Mouse (Mus musculus): Measurements from ENCODE around the gene Tas1r3. TPM values are rescaled to one million over a fixed set of nuclear protein-coding genes. Genes with fewer than 3 reads are reported as not detected.

Tas1r3 gene
- polyA plus RNA-seq, 1 experiment = 0.14 TPM

GRCm38 (mm10) chr4:155838187-155839153, 24.7 kb downstream of the Tas1r3 start:
- TF ChIP-seq POLR2A (IDR thresholded peaks at IDR 0.05; ENCODE audit: low read depth, low read length) = peak; percentile 46
- TF ChIP-seq CTCF (IDR thresholded peaks at IDR 0.05; ENCODE audit: borderline replicate concordance, insufficient read depth, low read length) = no peak
- peak overlapping the region; percentile 100 for H3K27ac ChIP-seq (ENCODE audit: insufficient read depth, low read length)
- H3K4me3 ChIP-seq (ENCODE audit: insufficient read depth, low read length) = no peak overlapping the region
- peaks cover 10% of the 10 kb centered on the region for H3K4me1 ChIP-seq (ENCODE audit: control insufficient read depth, insufficient read depth, low read length)

GRCm38 (mm10) chr4:155837404-155838010, 25.7 kb downstream of the Tas1r3 start:
- TF ChIP-seq CTCF (IDR thresholded peaks at IDR 0.05; ENCODE audit: borderline replicate concordance, insufficient read depth, low read length) (no peak), POLR2A (IDR thresholded peaks at IDR 0.05; ENCODE audit: low read depth, low read length) (no peak; the same call in 1 of the 2 replicates)
- no peak overlapping the region for H3K4me3 ChIP-seq (ENCODE audit: insufficient read depth, low read length)
- peaks cover 13% of the 10 kb centered on the region for H3K4me1 ChIP-seq (ENCODE audit: control insufficient read depth, insufficient read depth, low read length)
- H3K27ac ChIP-seq (ENCODE audit: insufficient read depth, low read length) = peak overlapping the region; percentile 100

GRCm38 (mm10) chr4:155833836-155834235, 29.3 kb downstream of the Tas1r3 start:
- peak overlapping the region; percentile 76 for H3K27ac ChIP-seq (ENCODE audit: insufficient read depth, low read length)
- H3K4me3 ChIP-seq (ENCODE audit: insufficient read depth, low read length) = no peak overlapping the region
- peaks cover 11% of the 10 kb centered on the region for H3K4me1 ChIP-seq (ENCODE audit: control insufficient read depth, insufficient read depth, low read length)
- 0 out of 2 replicates have a peak, but pooled peaks have one; percentile 18 for TF ChIP-seq CTCF (IDR thresholded peaks at IDR 0.05; ENCODE audit: borderline replicate concordance, insufficient read depth, low read length)
- peak; percentile 8; the same call in 1 of the 2 replicates for TF ChIP-seq POLR2A (IDR thresholded peaks at IDR 0.05; ENCODE audit: low read depth, low read length)

- TF ChIP-seq CTCF (IDR thresholded peaks at IDR 0.05; ENCODE audit: borderline replicate concordance, insufficient read depth, low read length) (no peak), POLR2A (IDR thresholded peaks at IDR 0.05; ENCODE audit: low read depth, low read length) (peak; percentile 5; the same call in 1 of the 2 replicates)
- H3K4me3 ChIP-seq (ENCODE audit: insufficient read depth, low read length) = no peak overlapping the region
- H3K4me1 ChIP-seq (ENCODE audit: control insufficient read depth, insufficient read depth, low read length) = peaks cover 10% of the 10 kb centered on the region
- peak overlapping the region; percentile 30; the same call in 1 of the 2 replicates for H3K27ac ChIP-seq (ENCODE audit: insufficient read depth, low read length)
These were observed 29.9 kb downstream of the Tas1r3 start for GRCm38 (mm10) chr4:155833234-155833633.

- Histone ChIP-seq H3K27ac (ENCODE audit: insufficient read depth, low read length) (peak overlapping the region; percentile 64; the same call in 1 of the 2 replicates), H3K4me3 (ENCODE audit: insufficient read depth, low read length) (peak overlapping the region; percentile 76), H3K4me1 (ENCODE audit: control insufficient read depth, insufficient read depth, low read length) (peaks cover 10% of the 10 kb centered on the region)
- TF ChIP-seq POLR2A (IDR thresholded peaks at IDR 0.05; ENCODE audit: low read depth, low read length) (no peak), CTCF (IDR thresholded peaks at IDR 0.05; ENCODE audit: borderline replicate concordance, insufficient read depth, low read length) (no peak)
These were observed 30.8 kb downstream of the Tas1r3 start for GRCm38 (mm10) chr4:155832321-155832720.

- peaks cover 10% of the 10 kb centered on the region for H3K4me1 ChIP-seq (ENCODE audit: control insufficient read depth, insufficient read depth, low read length)
- peak overlapping the region; percentile 76 for H3K4me3 ChIP-seq (ENCODE audit: insufficient read depth, low read length)
- H3K27ac ChIP-seq (ENCODE audit: insufficient read depth, low read length) = peak overlapping the region; percentile 64
- TF ChIP-seq CTCF (IDR thresholded peaks at IDR 0.05; ENCODE audit: borderline replicate concordance, insufficient read depth, low read length) = no peak
- no peak for TF ChIP-seq POLR2A (IDR thresholded peaks at IDR 0.05; ENCODE audit: low read depth, low read length)
These were observed 31.3 kb downstream of the Tas1r3 start for GRCm38 (mm10) chr4:155831831-155832230.

GRCm38 (mm10) chr4:155831205-155831766, 31.9 kb downstream of the Tas1r3 start, which contains the start of gene Aurkaip1:
Gene Aurkaip1, plus strand, starts transcription at chr4:155831272.
- peak within 1 kb of the TSS; percentile 64 for H3K27ac ChIP-seq (ENCODE audit: insufficient read depth, low read length)
- TF ChIP-seq CTCF (IDR thresholded peaks at IDR 0.05; ENCODE audit: borderline replicate concordance, insufficient read depth, low read length) = peak; percentile 92
- TF ChIP-seq POLR2A (IDR thresholded peaks at IDR 0.05; ENCODE audit: low read depth, low read length) = peak; percentile 75
- peaks cover 10% of the 10 kb centered on the region for H3K4me1 ChIP-seq (ENCODE audit: control insufficient read depth, insufficient read depth, low read length)
- H3K4me3 ChIP-seq (ENCODE audit: insufficient read depth, low read length) = peak within 1 kb of the TSS; percentile 76

GRCm38 (mm10) chr4:155830596-155830995, 32.6 kb downstream of the Tas1r3 start:
- H3K4me3 ChIP-seq (ENCODE audit: insufficient read depth, low read length) = no peak overlapping the region

GRCm38 (mm10) chr4:155829866-155830265, 33.3 kb downstream of the Tas1r3 start:
- TF ChIP-seq CTCF (IDR thresholded peaks at IDR 0.05; ENCODE audit: borderline replicate concordance, insufficient read depth, low read length) = no peak
- TF ChIP-seq POLR2A (IDR thresholded peaks at IDR 0.05; ENCODE audit: low read depth, low read length) = no peak
- H3K27ac ChIP-seq (ENCODE audit: insufficient read depth, low read length) = no peak overlapping the region
- H3K4me1 ChIP-seq (ENCODE audit: control insufficient read depth, insufficient read depth, low read length) = peaks cover 10% of the 10 kb centered on the region
- H3K4me3 ChIP-seq (ENCODE audit: insufficient read depth, low read length) = no peak overlapping the region

More at GRCm38 (mm10) chr4:155830596-155830995, 32.6 kb downstream of the Tas1r3 start:
- Histone ChIP-seq H3K4me1 (ENCODE audit: control insufficient read depth, insufficient read depth, low read length) (peaks cover 10% of the 10 kb centered on the region), H3K27ac (ENCODE audit: insufficient read depth, low read length) (no peak overlapping the region)
- no peak for TF ChIP-seq CTCF (IDR thresholded peaks at IDR 0.05; ENCODE audit: borderline replicate concordance, insufficient read depth, low read length)
- TF ChIP-seq POLR2A (IDR thresholded peaks at IDR 0.05; ENCODE audit: low read depth, low read length) = no peak

All from embryonic fibroblast, embryonic 13.5 days (primary cell).